ENCODE assay signal across 13 mouse cellular contexts in genomic region chr12:36028968-36029645, GRCm38 (mm10). TPM values are rescaled to one million over a fixed set of nuclear protein-coding genes. Genes with fewer than 3 reads are reported as not detected.
DNase-seq lines count a peak whose midpoint lies in the region; ATAC-seq and TF ChIP-seq lines count a peak whose summit lies in the region.
"Had no signal": no experiment of that assay in that cellular context is flagged by ENCODE, and none has a peak within 500 bp of the region (broad histone marks: within the 10 kb centered on the region; RNA-seq: fewer than 3 reads in every experiment).

No protein-coding gene starts in this region.

- peaks cover 15% of the 10 kb centered on the region; the same call in 1 of the 2 replicates for H3K4me1 ChIP-seq in spleen, adult 2 months (ENCODE audit: control insufficient read depth, insufficient read depth, insufficient read length)

- TF ChIP-seq CTCF in spleen, adult 2 months (IDR thresholded peaks at IDR 0.05; ENCODE audit: extremely low read depth, insufficient read depth, insufficient read length, insufficient replicate concordance) = no peak

- H3K27ac ChIP-seq in spleen, adult 2 months (ENCODE audit: insufficient read depth, low read length) = peak overlapping the region; percentile 38
- H3K27ac ChIP-seq: kidney, postnatal 0 days had no signal

- DNase-seq in layer of hippocampus, adult 11-12 months (ENCODE audit: low spot score) = peak; percentile 28
- no peak for DNase-seq in layer of hippocampus, postnatal 36 days
- peak in 1 of 2 experiments; percentile 31 for DNase-seq in spleen, adult 2 months (ENCODE audit: low read depth in 1 of 2, low spot score in 2 of 2)
- no peak for DNase-seq in spleen, postnatal 10 days (ENCODE audit: low spot score in 2 of 2)
- peak; percentile 62 to 64 for DNase-seq in right cerebral cortex, postnatal 10 days (ENCODE audit: low spot score in 2 of 2)
- no peak for DNase-seq in natural killer cell, adult 2 months (ENCODE audit: low spot score in 2 of 2)
- no peak for DNase-seq in adrenal gland, postnatal 10 days
- DNase-seq: adrenal gland, postnatal 36 days; heart, postnatal 36 days; retina, postnatal 1 day had no signal

- 20% methylated on average over 5 of the region's 5 CpGs for WGBS in spleen, adult 2 months

- no peaks in the 10 kb centered on the region for H3K36me3 ChIP-seq in spleen, adult 2 months (ENCODE audit: control insufficient read depth, insufficient read depth, low read length)

- no peak for TF ChIP-seq POLR2A in spleen, adult 2 months (IDR thresholded peaks at IDR 0.05; ENCODE audit: low read depth, low read length)

- ATAC-seq in common myeloid progenitor, adult 5-6 weeks (replicated peaks; ENCODE audit: low read depth, poor library complexity, severe bottlenecking) = peak; percentile 64

- no peaks in the 10 kb centered on the region for H3K27me3 ChIP-seq in spleen, adult 2 months (ENCODE audit: control insufficient read depth, insufficient read depth, low read length)

- H3K4me3 ChIP-seq in spleen, adult 2 months (ENCODE audit: extremely low read depth, insufficient read depth, insufficient read length) = no peak overlapping the region

RNA-seq across cellular contexts. Expression of gene Tspan13, which starts 13.2 kb away (rescaled TPM):
- 100 to 1,000 TPM; 280 to 297 TPM for total RNA-seq in layer of hippocampus, postnatal 36 days (2021)
- polyA plus RNA-seq in spleen, adult 2 months (2012; rRNA removed) = 298 and 415 TPM in 2 replicates
- total RNA-seq in common myeloid progenitor, adult 5-6 weeks (2017) = 82.4 and 83.0 TPM in 2 replicates
- 10 to 100 TPM; 35.7 to 47.8 TPM for total RNA-seq in adrenal gland, postnatal 10 days (2021)

RNA-seq across cellular contexts. Expression of gene Agr2, which starts 36.4 kb away (rescaled TPM):
- total RNA-seq in layer of hippocampus, postnatal 36 days (2021) = not detected
- 0.12 TPM in 1 of 2 replicates, not detected in the other for polyA plus RNA-seq in spleen, adult 2 months (2012; rRNA removed)
- total RNA-seq in common myeloid progenitor, adult 5-6 weeks (2017) = not detected in 2 replicates
- not detected for total RNA-seq in adrenal gland, postnatal 10 days (2021)
- total RNA-seq: adrenal gland, postnatal 36 days; heart, postnatal 36 days; liver, adult 2 months had no signal

Comparison
In these comparisons a context has a peak if more than half of its experiments do, and no peak if none do; other contexts are left out.
1. DNase-seq: peak in layer of hippocampus, adult 11-12 months (single experiment) and right cerebral cortex, postnatal 10 days (2 of 2); none in layer of hippocampus, postnatal 36 days (0 of 2), spleen, postnatal 10 days (0 of 2), natural killer cell, adult 2 months (0 of 2) and adrenal gland, postnatal 10 days (single experiment).